Mouse (Mus musculus): ENCODE measurements around the gene Oit1.

The Oit1 gene

DNA sequence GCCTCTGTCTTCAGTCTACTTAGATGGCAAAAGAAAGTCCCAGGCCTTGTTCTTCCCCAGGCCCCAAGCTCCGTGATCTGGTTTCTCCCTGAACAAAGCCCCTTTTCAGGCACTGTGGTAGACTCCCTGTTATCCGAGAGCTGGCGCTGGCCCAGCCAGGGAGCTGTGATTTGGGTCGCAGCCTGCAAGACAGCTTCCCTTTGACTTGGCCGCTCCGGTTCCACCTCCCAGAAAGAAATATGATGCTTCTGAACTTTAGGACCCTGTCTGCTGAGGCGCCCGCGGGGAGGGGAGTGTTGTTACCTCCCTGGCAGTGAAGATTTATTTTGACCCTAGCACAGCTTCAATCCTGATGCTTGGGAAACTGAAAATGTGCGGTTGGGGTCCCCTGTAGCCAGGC, 42.6 kb downstream of the Oit1 start:
- no peak for DNase-seq (ENCODE audit: low spot score)

DNA sequence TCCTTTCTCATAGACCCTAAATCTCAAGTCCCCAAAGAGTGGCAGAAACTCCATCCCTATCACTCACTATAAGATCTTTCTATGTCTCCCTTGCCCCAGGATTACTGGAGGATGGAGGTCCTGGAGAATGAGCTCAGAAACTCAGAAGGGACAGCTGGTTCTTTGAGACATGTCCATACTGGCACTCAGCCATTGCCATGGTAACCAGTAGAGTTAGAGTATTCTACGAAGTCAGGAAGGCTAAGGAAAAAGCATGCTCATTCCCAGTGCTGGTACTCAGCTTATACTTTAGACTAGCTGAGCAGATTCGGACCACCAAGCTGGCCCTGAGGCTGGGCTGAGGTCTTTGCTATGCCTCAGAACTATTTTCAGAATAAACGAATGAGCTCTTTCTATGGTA, 44.0 kb downstream of the Oit1 start:
- no peak for DNase-seq (ENCODE audit: low spot score)

GRCm38 (mm10) chr14:8332314-8333252, 46.0 kb downstream of the Oit1 start:
- no peak for DNase-seq (ENCODE audit: low spot score)

- no peak for DNase-seq (ENCODE audit: low spot score)
These were observed 47.1 kb downstream of the Oit1 start for GRCm38 (mm10) chr14:8331307-8331905.

- no peak for DNase-seq (ENCODE audit: low spot score)
These were observed 48.2 kb downstream of the Oit1 start for GRCm38 (mm10) chr14:8330390-8330789.

- DNase-seq (ENCODE audit: low spot score), result no peak
These were observed 49.0 kb downstream of the Oit1 start for GRCm38 (mm10) chr14:8329552-8329951.

GRCm38 (mm10) chr14:8327371-8327770, 51.2 kb downstream of the Oit1 start:
- no peak for DNase-seq (ENCODE audit: low spot score)

GRCm38 (mm10) chr14:8326961-8327360, 51.6 kb downstream of the Oit1 start:
- DNase-seq (ENCODE audit: low spot score), result no peak

DNA sequence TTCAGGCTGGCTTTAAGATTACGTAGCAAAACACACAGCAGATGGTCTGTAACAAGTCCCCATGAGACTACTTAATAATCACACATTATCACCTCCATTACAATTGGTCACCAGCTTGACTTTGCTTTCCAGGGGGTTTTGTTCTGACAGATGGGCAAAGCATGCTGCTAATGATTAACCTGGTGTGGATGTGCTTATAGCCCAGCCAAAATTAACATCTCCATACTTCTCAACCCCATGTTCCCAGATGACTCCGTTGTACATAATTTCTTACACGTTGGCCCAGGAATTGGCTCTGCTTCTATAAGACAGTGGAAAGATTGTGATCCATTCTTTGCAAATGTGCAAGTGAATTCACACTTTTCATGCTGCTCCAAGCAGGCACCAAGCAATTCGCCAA, 52.8 kb downstream of the Oit1 start:
- DNase-seq (ENCODE audit: low spot score), result no peak

GRCm38 (mm10) chr14:8320528-8320927, 58.0 kb downstream of the Oit1 start:
- no peak for DNase-seq (ENCODE audit: low spot score)

GRCm38 (mm10) chr14:8317194-8318097, 61.1 kb downstream of the Oit1 start, which contains the start of gene Fam107a:
TSS of gene Fam107a (minus strand) at chr14:8318023.
- DNase-seq (ENCODE audit: low spot score), result no peak

DNA sequence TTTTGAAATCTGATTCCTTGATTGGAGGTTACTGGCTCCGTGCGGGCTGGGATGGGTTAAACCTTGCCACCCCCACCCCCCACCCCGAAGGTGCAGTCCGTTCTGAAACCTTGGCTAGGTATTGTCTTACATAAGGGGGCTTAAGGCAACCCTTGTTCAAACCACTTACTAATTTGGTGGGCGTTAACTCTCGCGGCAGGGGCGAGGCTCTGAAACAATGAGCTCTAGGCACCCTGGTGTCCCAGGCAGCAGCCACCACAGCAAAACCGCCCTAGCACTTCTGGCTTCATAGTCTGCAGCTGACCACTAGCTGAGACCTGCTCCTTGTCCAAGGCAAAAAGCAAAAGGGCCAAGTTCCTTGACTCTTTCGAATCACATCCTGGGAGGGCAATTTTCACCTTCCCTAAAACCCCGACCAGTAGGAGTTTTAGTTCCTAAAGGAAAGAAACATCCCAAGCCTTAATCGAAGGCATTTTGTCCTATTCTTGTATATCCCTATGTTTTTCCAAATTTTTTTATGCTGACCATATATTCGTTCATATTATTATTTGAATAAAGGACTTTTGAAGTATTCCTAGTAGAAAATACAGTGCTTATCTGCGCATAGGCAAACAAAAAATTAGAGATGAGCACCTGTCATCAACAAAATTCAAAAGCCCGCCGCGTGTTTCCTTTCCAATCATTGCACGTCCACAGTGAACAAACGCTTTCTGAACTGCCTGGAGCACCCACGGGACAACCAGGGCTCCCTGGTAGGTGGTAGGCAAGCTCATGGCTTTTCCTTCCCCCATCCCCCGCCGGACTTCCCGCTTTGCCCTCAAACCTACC, 62.0 kb downstream of the Oit1 start:
- no peak for DNase-seq (ENCODE audit: low spot score)

GRCm38 (mm10) chr14:8315169-8315568, 63.4 kb downstream of the Oit1 start:
- DNase-seq (ENCODE audit: low spot score), result no peak

DNA sequence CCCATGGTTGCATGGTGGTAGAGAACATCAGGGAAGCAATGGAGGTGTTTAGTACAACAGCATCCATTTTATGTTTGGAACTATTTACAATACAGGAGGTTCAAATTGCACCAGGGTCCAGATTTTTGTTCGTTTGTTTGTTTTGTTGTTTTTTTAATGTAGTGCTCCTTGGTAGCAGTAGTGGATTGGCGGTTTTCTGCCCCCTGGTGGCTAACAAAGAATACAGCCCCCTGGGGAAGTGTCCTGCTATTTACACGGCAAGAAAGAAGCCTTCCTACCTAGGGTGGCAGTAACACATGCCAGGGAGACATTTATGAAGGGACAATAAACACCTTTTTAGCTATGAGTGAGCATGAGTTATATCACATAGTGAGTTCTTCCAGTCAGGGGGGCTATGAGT, 64.0 kb downstream of the Oit1 start:
- DNase-seq (ENCODE audit: low spot score), result peak; percentile 6

GRCm38 (mm10) chr14:8313877-8314276, 64.7 kb downstream of the Oit1 start:
- no peak for DNase-seq (ENCODE audit: low spot score)

DNA sequence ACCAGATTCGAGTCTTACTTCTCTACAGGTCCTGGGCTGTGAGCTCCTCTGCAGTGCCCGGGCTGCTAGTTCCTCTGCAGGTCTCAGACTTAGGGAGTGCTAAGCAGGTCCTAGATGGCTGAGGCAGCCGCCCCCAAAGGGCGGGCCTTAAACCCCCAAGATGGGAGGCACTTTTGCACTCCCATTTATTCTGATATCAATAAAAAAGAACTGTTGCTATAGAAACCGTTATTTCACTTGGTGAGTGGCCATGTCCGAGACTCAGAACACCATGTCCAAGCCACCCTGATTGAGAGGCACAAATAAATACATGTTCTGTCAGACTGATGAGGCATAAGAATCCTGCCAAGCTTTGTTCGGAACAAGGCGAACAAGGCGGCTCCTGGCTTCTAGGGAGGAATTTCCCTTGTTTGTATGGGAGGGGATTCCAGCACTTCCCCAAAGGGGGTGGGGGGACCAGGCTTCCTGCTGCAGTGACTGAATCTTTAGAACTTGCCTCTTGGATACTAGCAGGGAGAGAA, 68.9 kb downstream of the Oit1 start:
- no peak for DNase-seq (ENCODE audit: low spot score)

DNA sequence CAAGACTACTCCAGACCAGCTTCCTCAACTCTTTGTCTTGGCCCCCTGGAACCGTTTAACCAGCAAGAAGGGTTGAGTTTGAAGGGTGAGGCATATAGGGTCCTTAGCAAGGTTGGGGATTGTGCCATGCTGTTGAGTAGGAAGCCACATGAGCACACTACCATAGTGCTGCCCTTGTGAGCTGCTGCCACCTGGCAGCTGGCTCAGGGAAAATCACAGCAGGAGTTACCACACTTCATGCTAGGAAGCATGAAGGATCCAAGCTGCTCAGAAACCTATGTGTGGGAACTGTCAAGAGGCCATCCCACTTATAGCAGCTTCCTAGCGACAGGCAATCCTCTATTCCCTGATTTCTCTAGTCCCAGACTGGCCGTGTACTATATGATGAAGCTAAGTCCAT, 69.9 kb downstream of the Oit1 start:
- no peak for DNase-seq (ENCODE audit: low spot score)

GRCm38 (mm10) chr14:8306884-8307283, 71.7 kb downstream of the Oit1 start:
- DNase-seq (ENCODE audit: low spot score), result no peak

- DNase-seq (ENCODE audit: low spot score), result no peak
These were observed 73.5 kb downstream of the Oit1 start for GRCm38 (mm10) chr14:8305014-8305413.

GRCm38 (mm10) chr14:8304082-8304481, 74.5 kb downstream of the Oit1 start:
- DNase-seq (ENCODE audit: low spot score), result no peak

GRCm38 (mm10) chr14:8302687-8303086, 75.9 kb downstream of the Oit1 start:
- no peak for DNase-seq (ENCODE audit: low spot score)
